ENCODE assay signal across 8 mouse cellular contexts in the genomic region with DNA sequence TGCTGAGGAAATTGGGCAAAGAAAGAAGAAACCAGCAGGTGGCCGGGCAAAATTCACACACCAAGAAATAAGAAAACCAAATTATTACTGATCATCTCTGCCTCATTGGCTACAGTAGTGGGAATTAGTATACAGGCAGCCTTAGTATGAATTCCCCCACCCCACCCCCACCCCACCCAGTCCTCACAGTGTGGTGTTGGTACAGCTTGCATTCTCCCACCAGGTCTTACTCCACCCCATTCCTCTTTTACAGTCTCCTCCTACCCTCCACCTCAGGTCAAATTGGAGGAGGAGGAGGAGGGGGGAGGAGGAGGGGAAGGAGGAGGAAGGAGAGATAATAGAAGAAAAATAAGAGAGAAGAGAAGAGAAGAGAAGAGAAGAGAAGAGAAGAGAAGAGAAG. TPM values are rescaled to one million over a fixed set of nuclear protein-coding genes. Genes with fewer than 3 reads are reported as not detected.
A peak's percentile ranks its signal among the peaks of the same experiment; 100 is the strongest.
DNase-seq lines count a peak whose midpoint lies in the region; ATAC-seq and TF ChIP-seq lines count a peak whose summit lies in the region.
"Had no signal": no experiment of that assay in that cellular context is flagged by ENCODE, and none has a peak within 500 bp of the region (broad histone marks: within the 10 kb centered on the region; RNA-seq: fewer than 3 reads in every experiment).

No protein-coding gene starts in this region.

- peak overlapping the region; percentile 79 for H3K4me2 ChIP-seq in lung, embryonic 15.5 days
- peak overlapping the region; percentile 69 for H3K4me2 ChIP-seq in forebrain, embryonic 12.5 days
- H3K4me2 ChIP-seq in limb, embryonic 11.5 days (ENCODE audit: low read depth, severe bottlenecking) = peak overlapping the region; percentile 89
- H3K4me2 ChIP-seq in stomach, postnatal 0 days (replicated peaks; ENCODE audit: low read depth) = peak overlapping the region; percentile 80

- TF ChIP-seq EP300 in stomach, postnatal 0 days (optimal IDR thresholded peaks at IDR 0.05) = no peak

- no peak for DNase-seq in lung, adult 18-20 months
- no peak for DNase-seq in limb, embryonic 11.5 days (ENCODE audit: low spot score)
- DNase-seq in stomach, postnatal 0 days (ENCODE audit: low spot score) = no peak
- no peak for DNase-seq in thymus, postnatal 10 days (ENCODE audit: low spot score in 2 of 2)
- DNase-seq in thymus, adult 18-20 months = no peak

- H3K4me1 ChIP-seq in lung, embryonic 15.5 days = peaks cover 24% of the 10 kb centered on the region
- H3K4me1 ChIP-seq in forebrain, embryonic 12.5 days = peaks cover 72% of the 10 kb centered on the region
- peaks cover 17% of the 10 kb centered on the region; the same call in 1 of the 2 replicates for H3K4me1 ChIP-seq in limb, embryonic 11.5 days (ENCODE audit: control insufficient read depth, insufficient read depth, low read length)
- H3K4me1 ChIP-seq in stomach, postnatal 0 days (replicated peaks; ENCODE audit: control insufficient read depth, insufficient read depth) = no peaks in the 10 kb centered on the region

- H3K9ac ChIP-seq in lung, embryonic 15.5 days = no peak overlapping the region
- H3K9ac ChIP-seq in forebrain, embryonic 12.5 days = peak overlapping the region; percentile 97
- H3K9ac ChIP-seq in limb, embryonic 11.5 days (ENCODE audit: low read length) = no peak overlapping the region
- H3K9ac ChIP-seq in stomach, postnatal 0 days (ENCODE audit: low read length) = peak overlapping the region; percentile 91; the same call in 1 of the 2 replicates

- TF ChIP-seq CTCF in stomach, postnatal 0 days (IDR thresholded peaks at IDR 0.05; ENCODE audit: low read depth) = no peak

- no peak for ATAC-seq in lung, embryonic 15.5 days (ENCODE audit: borderline replicate concordance, extremely low read depth, low FRiP score, low TSS enrichment)
- ATAC-seq in forebrain, embryonic 12.5 days (ENCODE audit: low FRiP score) = 0 out of 2 replicates have a peak, but pooled peaks have one; percentile 25
- ATAC-seq in limb, embryonic 11.5 days (ENCODE audit: insufficient number of reproducible peaks, low FRiP score, low TSS enrichment, low read depth) = no peak
- ATAC-seq in stomach, postnatal 0 days (ENCODE audit: low FRiP score, low TSS enrichment) = no peak
- ATAC-seq: Patski had no signal

- H3K27me3 ChIP-seq in lung, embryonic 15.5 days = peaks cover 15% of the 10 kb centered on the region
- peaks cover 14% of the 10 kb centered on the region for H3K27me3 ChIP-seq in forebrain, embryonic 12.5 days
- no peaks in the 10 kb centered on the region for H3K27me3 ChIP-seq in limb, embryonic 11.5 days (ENCODE audit: control insufficient read depth, insufficient read depth, low read length)
- H3K27me3 ChIP-seq in stomach, postnatal 0 days (ENCODE audit: control insufficient read depth, insufficient read depth, low read length) = no peaks in the 10 kb centered on the region
- H3K27me3 ChIP-seq: Patski had no signal

- H3K9me3 ChIP-seq in lung, embryonic 15.5 days = no peaks in the 10 kb centered on the region
- H3K9me3 ChIP-seq in forebrain, embryonic 12.5 days = no peaks in the 10 kb centered on the region
- no peaks in the 10 kb centered on the region for H3K9me3 ChIP-seq in limb, embryonic 11.5 days (ENCODE audit: control insufficient read depth, low read length)
- no peaks in the 10 kb centered on the region for H3K9me3 ChIP-seq in stomach, postnatal 0 days (ENCODE audit: control insufficient read depth, low read length)

- 58% methylated on average over 1 of the region's 1 CpGs for WGBS in lung, embryonic 15.5 days
- WGBS in forebrain, embryonic 12.5 days = 21% methylated on average over 1 of the region's 1 CpGs
- WGBS in limb, embryonic 11.5 days = 61% methylated on average over 1 of the region's 1 CpGs
- 57% methylated on average over 1 of the region's 1 CpGs for WGBS in stomach, postnatal 0 days

- H3K36me3 ChIP-seq in lung, embryonic 15.5 days = no peaks in the 10 kb centered on the region; the same call in 1 of the 2 replicates
- peaks cover 13% of the 10 kb centered on the region; the same call in 1 of the 2 replicates for H3K36me3 ChIP-seq in forebrain, embryonic 12.5 days (replicated peaks)
- no peaks in the 10 kb centered on the region for H3K36me3 ChIP-seq in limb, embryonic 11.5 days (ENCODE audit: control insufficient read depth, insufficient read depth, low read length)
- H3K36me3 ChIP-seq in stomach, postnatal 0 days (ENCODE audit: control insufficient read depth, insufficient read depth, low read length) = no peaks in the 10 kb centered on the region

- H3K4me3 ChIP-seq in lung, embryonic 15.5 days = no peak overlapping the region; the same call in 1 of the 2 replicates
- peak overlapping the region; percentile 77 for H3K4me3 ChIP-seq in forebrain, embryonic 12.5 days (replicated peaks)
- H3K4me3 ChIP-seq in limb, embryonic 11.5 days (ENCODE audit: low read depth, low read length) = no peak overlapping the region
- peak overlapping the region; percentile 70; the same call in 1 of the 2 replicates for H3K4me3 ChIP-seq in stomach, postnatal 0 days (ENCODE audit: low read depth, low read length)

- H3K27ac ChIP-seq in lung, embryonic 15.5 days = no peak overlapping the region
- 0 out of 2 replicates have a peak overlapping the region, but pooled peaks have one; percentile 98 for H3K27ac ChIP-seq in forebrain, embryonic 12.5 days
- no peak overlapping the region for H3K27ac ChIP-seq in limb, embryonic 11.5 days (replicated peaks; ENCODE audit: low read depth, low read length)
- H3K27ac ChIP-seq in stomach, postnatal 0 days (replicated peaks) = peak overlapping the region; percentile 95; the same call in 1 of the 2 replicates

RNA-seq across cellular contexts. Expression of a gene that starts 6.0 kb away (rescaled TPM):
- polyA plus RNA-seq in lung, embryonic 15.5 days (2015; fragmentation: Nextera tagmentation; extraction: Ambion mirVana) = 24.4 and 25.8 TPM in 2 replicates
- polyA plus RNA-seq in forebrain, embryonic 12.5 days (2016; fragmentation: Nextera tagmentation; extraction: Ambion mirVana) = 104 and 111 TPM in 2 replicates
- 51.4 and 53.9 TPM in 2 replicates for polyA plus RNA-seq in limb, embryonic 11.5 days (2014; fragmentation: Nextera tagmentation; extraction: Ambion mirVana)
- 17.7 and 20.2 TPM in 2 replicates for polyA plus RNA-seq in stomach, postnatal 0 days (2015; fragmentation: Nextera tagmentation; extraction: Ambion mirVana)

Comparison
In these comparisons a context has a peak if more than half of its experiments do, and no peak if none do; other contexts are left out.
1. H3K27ac ChIP-seq: peak in forebrain, embryonic 12.5 days (single experiment) and stomach, postnatal 0 days (single experiment); none in lung, embryonic 15.5 days (single experiment) and limb, embryonic 11.5 days (single experiment).
2. H3K4me3 ChIP-seq: peak in forebrain, embryonic 12.5 days (single experiment) and stomach, postnatal 0 days (single experiment); none in lung, embryonic 15.5 days (single experiment) and limb, embryonic 11.5 days (single experiment).
3. H3K9ac ChIP-seq: peak in forebrain, embryonic 12.5 days (single experiment) and stomach, postnatal 0 days (single experiment); none in lung, embryonic 15.5 days (single experiment) and limb, embryonic 11.5 days (single experiment).
4. Peak in every context shown above with its lines, with median percentiles within 50 percentile points of each other: H3K4me2 ChIP-seq.